Mouse (Mus musculus) subcutaneous adipose tissue, adult 2 months (tissue): ENCODE measurements around the gene Iqcf3. TPM values are rescaled to one million over a fixed set of nuclear protein-coding genes. Genes with fewer than 3 reads are reported as not detected.

Source experiments
- polyA plus RNA-seq: library from polyadenylated mRNA; depleted of rRNA; stranded (reverse); fragments of >200 nt; gene quantifications from 2 replicates; pipeline ENCODE4 v1.2.3, GENCODE M21; 2012; ENCODE audit warnings: low replicate concordance; rRNA removed

Iqcf3 gene
- polyA plus RNA-seq = not detected in 2 replicates

DNA sequence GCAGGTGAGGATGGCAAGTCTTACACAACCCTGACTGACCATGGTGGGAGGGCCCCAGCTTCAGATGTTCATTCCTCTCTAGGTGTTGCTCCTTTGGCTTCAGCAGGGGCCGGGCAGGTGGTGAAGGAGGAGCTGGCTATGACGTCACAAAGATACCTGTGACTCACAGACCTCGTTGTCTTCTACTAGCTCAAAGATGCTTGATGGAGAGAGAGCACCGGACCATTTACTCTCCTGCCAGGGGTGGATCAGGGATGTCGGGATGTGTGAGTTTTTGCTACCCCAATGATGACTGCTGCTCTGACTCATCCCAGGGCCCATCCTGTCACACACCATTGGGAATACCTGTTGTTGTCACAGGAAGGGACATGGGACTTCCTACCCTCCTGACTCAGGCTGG, at the start of gene Iqcf3:
Iqcf3 (minus strand) TSS at position 101 of the 400 bp plus-strand sequence.

DNA sequence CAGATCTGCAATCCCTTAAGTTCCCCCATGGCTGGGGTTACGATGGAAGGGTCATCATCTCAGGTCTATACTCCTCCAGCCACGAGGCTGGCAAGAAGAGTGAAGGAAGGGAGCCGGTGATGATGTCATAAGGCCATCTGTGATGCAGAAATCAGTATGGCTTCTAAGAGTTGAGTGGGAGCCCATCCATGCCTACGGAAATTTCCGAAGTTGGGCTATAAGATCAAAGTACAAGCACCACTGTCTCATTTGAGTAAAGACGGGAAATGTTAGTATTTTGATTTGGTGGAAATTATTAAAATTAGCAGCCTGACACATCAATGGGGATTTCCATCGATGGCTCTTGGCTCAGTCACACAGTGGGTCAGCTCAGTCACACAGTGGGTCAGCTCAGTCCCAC, 9.5 kb upstream of the Iqcf3 start, which contains the start of gene Iqcf4:
Iqcf4 (minus strand) TSS at position 101 of the 400 bp plus-strand sequence.

DNA sequence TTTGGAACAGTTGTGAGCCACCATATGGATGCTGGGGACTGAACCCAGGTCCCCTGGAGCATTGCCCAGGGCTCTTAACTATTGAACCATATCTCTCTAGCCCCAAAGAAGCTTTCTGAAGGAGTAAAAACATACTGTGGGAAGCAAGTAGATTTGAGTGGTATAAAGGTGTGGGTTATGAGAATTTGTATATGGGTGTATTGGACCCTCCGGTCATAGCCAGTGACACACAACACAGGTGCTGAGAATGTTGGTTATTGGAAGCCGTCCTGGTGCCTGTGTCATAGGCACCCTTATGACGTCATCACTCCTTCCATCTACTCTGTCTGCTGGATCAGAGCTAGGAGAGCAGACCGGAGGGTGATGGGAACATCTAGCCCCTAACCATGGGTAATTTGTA, 47.2 kb downstream of the Iqcf3 start, which contains the start of gene Iqcf5:
Iqcf5 (plus strand) TSS at position 301 of the 400 bp plus-strand sequence.

DNA sequence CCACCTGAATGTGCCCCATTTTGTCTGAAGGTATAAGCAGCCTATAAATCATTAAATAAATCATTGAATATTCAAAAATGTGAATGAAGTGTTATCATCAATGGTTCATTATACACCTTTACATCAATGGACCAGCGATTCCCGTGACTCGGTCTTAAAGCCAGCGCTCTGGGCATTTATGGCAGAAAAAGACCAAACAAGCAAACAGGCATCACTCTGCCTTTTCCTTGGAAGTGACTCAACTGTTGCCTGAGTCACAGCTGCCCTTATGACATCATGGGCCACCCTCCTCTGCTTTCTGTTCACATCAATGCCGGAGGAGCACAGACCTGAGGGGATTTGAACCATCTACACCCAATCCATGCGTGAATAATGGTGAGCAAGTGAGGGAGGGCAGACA, 61.8 kb downstream of the Iqcf3 start, which contains the start of gene Iqcf1:
Iqcf1 (plus strand) TSS at position 301 of the 400 bp plus-strand sequence.

DNA sequence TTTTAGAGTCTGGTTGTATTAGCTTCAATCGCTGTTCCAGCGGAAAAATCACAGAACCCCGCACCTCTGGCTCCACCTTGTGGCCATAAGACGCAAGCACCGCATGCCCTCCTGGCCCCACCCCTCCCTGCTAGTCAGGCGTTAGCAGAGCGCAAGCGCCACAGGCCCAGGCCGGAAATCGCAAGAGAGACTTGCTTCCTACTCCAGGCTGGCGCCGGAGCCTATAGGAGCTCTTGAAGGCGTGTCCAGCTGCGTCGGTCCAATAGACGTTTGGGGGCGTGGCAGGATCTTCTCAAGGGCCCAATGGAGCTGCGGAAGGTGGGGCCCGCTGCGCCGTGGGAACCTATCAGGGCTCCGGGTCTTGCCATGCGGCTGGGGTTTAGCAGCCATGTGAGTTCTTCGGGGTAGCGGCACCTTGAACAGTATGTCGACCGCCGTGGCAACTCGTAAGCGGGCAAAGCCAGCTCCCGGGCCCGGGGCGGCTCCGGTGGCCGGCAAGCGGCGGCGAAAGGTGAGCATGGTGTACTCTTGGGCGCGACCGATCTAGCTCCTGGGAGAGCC, 84.4 kb downstream of the Iqcf3 start, which contains the start of gene Parp3:
Parp3 (minus strand) TSS at position 26 of the 561 bp plus-strand sequence.

DNA sequence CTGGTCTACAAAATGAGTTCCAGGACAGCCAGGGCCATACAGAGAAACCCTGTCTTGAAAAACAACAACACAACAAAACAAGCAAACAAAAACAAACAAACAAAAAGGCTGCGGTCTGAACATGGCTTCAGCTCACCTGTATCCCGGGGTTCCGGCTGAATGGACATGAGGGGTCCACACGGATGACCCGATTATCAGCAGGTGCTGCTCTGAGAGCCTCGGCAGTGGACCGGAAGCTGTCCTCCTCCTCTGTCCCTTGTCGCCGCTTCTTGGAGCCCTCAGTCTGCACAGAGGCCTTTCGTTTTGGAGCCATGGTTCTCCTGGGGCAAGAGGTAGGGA, 85.8 kb downstream of the Iqcf3 start, which contains the start of gene Rrp9:
Rrp9 (plus strand) TSS at position 301 of the 339 bp plus-strand sequence.

DNA sequence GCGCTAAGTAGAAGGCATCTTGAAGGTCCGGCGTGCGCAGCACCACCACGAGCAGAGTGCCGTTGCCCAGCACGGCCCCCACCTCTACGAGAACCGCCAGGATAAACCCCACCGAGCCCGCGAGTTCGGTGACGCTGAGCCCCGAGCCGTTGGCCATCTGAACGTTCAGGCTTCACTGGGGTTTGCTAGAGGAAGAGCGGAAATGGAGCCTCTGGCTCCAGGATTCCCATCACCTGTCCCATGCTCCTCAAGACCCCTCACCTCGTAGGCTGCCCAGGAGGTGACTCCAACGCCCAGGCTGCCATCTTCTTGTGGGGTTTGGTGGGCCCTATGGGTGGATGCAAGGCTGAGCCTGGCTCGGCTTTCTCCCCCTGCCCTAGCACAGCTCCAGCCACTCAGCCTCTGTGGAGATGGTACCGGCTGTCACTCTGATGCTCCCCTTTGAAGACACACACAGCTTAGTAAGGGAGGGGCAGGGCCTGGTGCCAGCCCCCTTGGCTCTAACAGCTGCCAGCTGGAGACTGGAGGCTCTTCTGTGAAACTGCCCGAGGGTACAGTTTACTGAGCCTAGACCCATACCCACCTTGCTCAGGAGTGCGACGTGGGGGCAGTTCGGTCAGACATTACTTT, 95.7 kb downstream of the Iqcf3 start, which contains the start of gene Gpr62:
Gpr62 (minus strand) TSS at position 368 of the 630 bp plus-strand sequence.

DNA sequence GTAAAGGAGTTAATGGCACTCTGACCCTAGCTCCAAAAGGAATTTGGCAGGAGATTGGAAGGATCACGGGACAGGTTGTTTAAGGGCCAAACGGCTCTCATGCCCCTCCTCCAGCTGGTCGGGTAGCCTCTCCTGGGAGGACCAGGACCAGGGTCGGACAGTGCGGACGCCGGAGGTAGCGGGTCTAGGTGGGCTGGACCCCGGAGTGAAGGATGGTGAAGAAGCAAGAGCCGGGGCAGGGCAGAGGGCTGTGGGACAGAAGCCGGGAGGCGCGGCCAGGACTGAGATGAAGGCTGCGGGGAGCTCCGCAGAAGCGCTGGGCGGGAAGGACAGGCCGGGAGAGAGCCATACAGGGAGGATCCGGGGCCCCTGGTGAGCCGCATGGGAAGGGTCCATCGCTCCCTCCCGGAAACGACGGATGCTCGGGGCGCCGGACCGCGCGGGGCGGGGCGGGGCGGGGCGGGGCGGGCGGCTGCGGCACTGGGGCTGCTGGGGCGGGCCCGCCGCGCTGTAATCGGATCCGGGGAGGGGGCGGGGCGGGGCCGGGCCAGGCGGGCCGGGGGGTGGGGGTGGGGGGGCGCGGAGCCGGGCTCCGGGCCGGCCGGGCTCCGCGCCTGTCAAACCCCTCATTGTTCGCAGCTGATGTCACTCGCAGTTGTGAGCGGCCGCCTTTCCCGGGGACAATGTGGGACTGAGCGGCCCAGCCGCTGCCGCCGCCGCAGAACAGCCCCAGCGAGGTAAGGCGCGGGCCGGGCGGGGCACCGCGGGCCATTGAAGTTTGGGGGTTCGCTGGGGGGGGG, 108.0 kb downstream of the Iqcf3 start, which contains the start of gene Pcbp4:
Pcbp4 (plus strand) TSS at position 21 of the 800 bp plus-strand sequence.

Other genes with a start within 250 kb of the Iqcf3 start
- gene Dusp7, start 193.0 kb downstream of the Iqcf3 start, polyA plus RNA-seq = 46.7 and 83.4 TPM in 2 replicates
- gene Rpl29, start 132.2 kb downstream of the Iqcf3 start, polyA plus RNA-seq = 462 and 751 TPM in 2 replicates
- 11.5 and 16.5 TPM in 2 replicates for gene Acy1, start 123.3 kb downstream of the Iqcf3 start, polyA plus RNA-seq
- gene Abhd14b, start 114.2 kb downstream of the Iqcf3 start, polyA plus RNA-seq = 80.4 and 111 TPM in 2 replicates
- 53.8 and 72.6 TPM in 2 replicates for gene Abhd14a, start 114.0 kb downstream of the Iqcf3 start, polyA plus RNA-seq
- gene Pcbp4, start 108.3 kb downstream of the Iqcf3 start, polyA plus RNA-seq = 78.7 and 126 TPM in 2 replicates
- 0.40 TPM in 1 of 2 replicates, not detected in the other for gene Gpr62, start 95.7 kb downstream of the Iqcf3 start, polyA plus RNA-seq
- gene Rrp9, start 85.7 kb downstream of the Iqcf3 start, polyA plus RNA-seq = 22.3 and 41.2 TPM in 2 replicates
- 91.3 and 199 TPM in 2 replicates for gene Parp3, start 84.7 kb downstream of the Iqcf3 start, polyA plus RNA-seq
- gene Iqcf1, start 61.7 kb downstream of the Iqcf3 start, polyA plus RNA-seq = not detected in 2 replicates
- not detected in 2 replicates for gene Iqcf5, start 47.1 kb downstream of the Iqcf3 start, polyA plus RNA-seq
- gene Iqcf4, start 9.4 kb upstream of the Iqcf3 start, polyA plus RNA-seq = not detected in 2 replicates
- gene Iqcf6, start 65.0 kb upstream of the Iqcf3 start, polyA plus RNA-seq = not detected in 2 replicates
- gene Grm2, start 94.5 kb upstream of the Iqcf3 start, polyA plus RNA-seq = not detected in 2 replicates
- gene Tex264, start 124.3 kb upstream of the Iqcf3 start, polyA plus RNA-seq = 142 and 168 TPM in 2 replicates
- gene Rad54l2, start 227.6 kb upstream of the Iqcf3 start, polyA plus RNA-seq = 12.9 and 22.7 TPM in 2 replicates